Mouse (Mus musculus): Measurements from ENCODE around the gene Sgpp1. TPM values are rescaled to one million over a fixed set of nuclear protein-coding genes. Genes with fewer than 3 reads are reported as not detected.

Gene Sgpp1
- 8.0 and 8.6 TPM in 2 replicates for polyA plus RNA-seq (2015; fragmentation: Nextera tagmentation; extraction: Ambion mirVana)

- Histone ChIP-seq H3K4me1 (replicated peaks) (peaks cover 24% of the 10 kb centered on the region), H3K27ac (replicated peaks) (peak within 1 kb of the TSS; percentile 86), H3K9ac (peak within 1 kb of the TSS; percentile 92), H3K36me3 (no peaks in the 10 kb centered on the region), H3K9me3 (no peaks in the 10 kb centered on the region), H3K4me2 (peak within 1 kb of the TSS; percentile 97), H3K27me3 (peaks cover 55% of the 10 kb centered on the region), H3K4me3 (peak within 1 kb of the TSS; percentile 82)
- WGBS, result under 1% methylated on average over 83 of the region's 105 CpGs
- ATAC-seq (ENCODE audit: low read depth), result peak; percentile 97
These were observed at the start of gene Sgpp1 for GRCm38 (mm10) chr12:75735246-75736200. Sgpp1 (minus strand) TSS chr12:75735729.

- Histone ChIP-seq H3K27me3 (no peaks in the 10 kb centered on the region), H3K9me3 (no peaks in the 10 kb centered on the region), H3K27ac (replicated peaks) (no peak overlapping the region), H3K4me3 (no peak overlapping the region), H3K4me2 (no peak overlapping the region), H3K9ac (no peak overlapping the region), H3K36me3 (no peaks in the 10 kb centered on the region), H3K4me1 (replicated peaks) (no peaks in the 10 kb centered on the region)
- no peak for ATAC-seq (ENCODE audit: low read depth)
- WGBS, result 85% methylated on average over 2 of the region's 2 CpGs
These were observed 48.8 kb upstream of the Sgpp1 start for GRCm38 (mm10) chr12:75784271-75784751.

GRCm38 (mm10) chr12:75781995-75782394 is 46.5 kb upstream of the Sgpp1 start:
- Histone ChIP-seq H3K9ac (no peak overlapping the region), H3K4me3 (no peak overlapping the region), H3K9me3 (peaks cover 4% of the 10 kb centered on the region; the same call in 1 of the 2 replicates), H3K4me1 (replicated peaks) (no peaks in the 10 kb centered on the region), H3K27me3 (no peaks in the 10 kb centered on the region), H3K27ac (replicated peaks) (no peak overlapping the region), H3K4me2 (no peak overlapping the region), H3K36me3 (no peaks in the 10 kb centered on the region)
- WGBS, result 88% methylated on average over 7 of the region's 7 CpGs
- ATAC-seq (ENCODE audit: low read depth), result no peak

GRCm38 (mm10) chr12:75781445-75781844 is 45.9 kb upstream of the Sgpp1 start:
- Histone ChIP-seq H3K27me3 (no peaks in the 10 kb centered on the region), H3K27ac (replicated peaks) (no peak overlapping the region), H3K4me1 (replicated peaks) (no peaks in the 10 kb centered on the region), H3K9me3 (peaks cover 4% of the 10 kb centered on the region; the same call in 1 of the 2 replicates), H3K36me3 (no peaks in the 10 kb centered on the region), H3K4me3 (no peak overlapping the region), H3K4me2 (no peak overlapping the region), H3K9ac (no peak overlapping the region)
- no peak for ATAC-seq (ENCODE audit: low read depth)

GRCm38 (mm10) chr12:75772424-75773034 is 37.0 kb upstream of the Sgpp1 start:
- no peak for ATAC-seq (ENCODE audit: low read depth)
- Histone ChIP-seq H3K27me3 (no peaks in the 10 kb centered on the region), H3K27ac (replicated peaks) (no peak overlapping the region), H3K9ac (no peak overlapping the region), H3K9me3 (0 out of 2 replicates have a peak, but pooled peaks cover 4% of the 10 kb centered on the region), H3K36me3 (no peaks in the 10 kb centered on the region), H3K4me3 (no peak overlapping the region), H3K4me1 (replicated peaks) (no peaks in the 10 kb centered on the region), H3K4me2 (no peak overlapping the region)
- WGBS, result 26% methylated on average over 3 of the region's 3 CpGs

GRCm38 (mm10) chr12:75771410-75771809 is 35.9 kb upstream of the Sgpp1 start:
- Histone ChIP-seq H3K27me3 (no peaks in the 10 kb centered on the region), H3K4me1 (replicated peaks) (no peaks in the 10 kb centered on the region), H3K36me3 (no peaks in the 10 kb centered on the region), H3K4me2 (no peak overlapping the region), H3K9me3 (no peaks in the 10 kb centered on the region), H3K9ac (no peak overlapping the region), H3K27ac (replicated peaks) (no peak overlapping the region), H3K4me3 (no peak overlapping the region)
- no peak for ATAC-seq (ENCODE audit: low read depth)
- 69% methylated on average over 3 of the region's 3 CpGs for WGBS

GRCm38 (mm10) chr12:75766885-75767317 is 31.4 kb upstream of the Sgpp1 start:
- Histone ChIP-seq H3K27me3 (no peaks in the 10 kb centered on the region), H3K4me3 (no peak overlapping the region), H3K27ac (replicated peaks) (0 out of 2 replicates have a peak overlapping the region, but pooled peaks have one; percentile 24), H3K4me1 (replicated peaks) (no peaks in the 10 kb centered on the region), H3K4me2 (no peak overlapping the region), H3K36me3 (no peaks in the 10 kb centered on the region), H3K9me3 (no peaks in the 10 kb centered on the region), H3K9ac (no peak overlapping the region)
- no peak for ATAC-seq (ENCODE audit: low read depth)
- WGBS, result 62% methylated on average over 8 of the region's 8 CpGs

GRCm38 (mm10) chr12:75766395-75766794 is 30.9 kb upstream of the Sgpp1 start:
- H3K4me3 ChIP-seq, result no peak overlapping the region
- H3K27ac ChIP-seq (replicated peaks), result 0 out of 2 replicates have a peak overlapping the region, but pooled peaks have one; percentile 24
- no peak overlapping the region for H3K9ac ChIP-seq
- no peaks in the 10 kb centered on the region for H3K36me3 ChIP-seq
- H3K27me3 ChIP-seq, result no peaks in the 10 kb centered on the region
- no peak overlapping the region for H3K4me2 ChIP-seq
- no peak for ATAC-seq (ENCODE audit: low read depth)
- no peaks in the 10 kb centered on the region for H3K9me3 ChIP-seq
- H3K4me1 ChIP-seq (replicated peaks), result no peaks in the 10 kb centered on the region
- WGBS, result 26% methylated on average over 5 of the region's 6 CpGs

GRCm38 (mm10) chr12:75765751-75766150 is 30.2 kb upstream of the Sgpp1 start:
- 86% methylated on average over 3 of the region's 3 CpGs for WGBS
- Histone ChIP-seq H3K4me1 (replicated peaks) (no peaks in the 10 kb centered on the region), H3K4me3 (no peak overlapping the region), H3K27me3 (no peaks in the 10 kb centered on the region), H3K27ac (replicated peaks) (no peak overlapping the region), H3K9me3 (no peaks in the 10 kb centered on the region), H3K9ac (no peak overlapping the region), H3K4me2 (no peak overlapping the region), H3K36me3 (no peaks in the 10 kb centered on the region)
- no peak for ATAC-seq (ENCODE audit: low read depth)

GRCm38 (mm10) chr12:75756387-75756786 is 20.9 kb upstream of the Sgpp1 start:
- H3K27ac ChIP-seq (replicated peaks), result no peak overlapping the region
- H3K4me1 ChIP-seq (replicated peaks), result 0 out of 2 replicates have a peak, but pooled peaks cover 8% of the 10 kb centered on the region
- H3K27me3 ChIP-seq, result no peaks in the 10 kb centered on the region
- 87% methylated on average over 2 of the region's 2 CpGs for WGBS
- no peak overlapping the region for H3K4me2 ChIP-seq
- H3K9ac ChIP-seq, result no peak overlapping the region
- H3K36me3 ChIP-seq, result no peaks in the 10 kb centered on the region
- H3K4me3 ChIP-seq, result no peak overlapping the region
- H3K9me3 ChIP-seq, result no peaks in the 10 kb centered on the region
- no peak for ATAC-seq (ENCODE audit: low read depth)

- no peak overlapping the region for H3K9ac ChIP-seq
- H3K9me3 ChIP-seq, result no peaks in the 10 kb centered on the region
- H3K4me1 ChIP-seq (replicated peaks), result no peaks in the 10 kb centered on the region
- no peak overlapping the region for H3K4me3 ChIP-seq
- no peak for ATAC-seq (ENCODE audit: low read depth)
- no peak overlapping the region for H3K27ac ChIP-seq (replicated peaks)
- no peak overlapping the region for H3K4me2 ChIP-seq
- H3K27me3 ChIP-seq, result no peaks in the 10 kb centered on the region
- WGBS, result 89% methylated on average over 8 of the region's 8 CpGs
- no peaks in the 10 kb centered on the region for H3K36me3 ChIP-seq
These were observed 18.2 kb upstream of the Sgpp1 start for GRCm38 (mm10) chr12:75753730-75754129.

GRCm38 (mm10) chr12:75752077-75752476 is 16.5 kb upstream of the Sgpp1 start:
- H3K4me2 ChIP-seq, result no peak overlapping the region
- H3K36me3 ChIP-seq, result no peaks in the 10 kb centered on the region
- no peak overlapping the region for H3K4me3 ChIP-seq
- no peak for ATAC-seq (ENCODE audit: low read depth)
- no peak overlapping the region for H3K27ac ChIP-seq (replicated peaks)
- 83% methylated on average over 3 of the region's 3 CpGs for WGBS
- no peaks in the 10 kb centered on the region for H3K9me3 ChIP-seq
- H3K9ac ChIP-seq, result no peak overlapping the region
- H3K27me3 ChIP-seq, result no peaks in the 10 kb centered on the region
- no peaks in the 10 kb centered on the region for H3K4me1 ChIP-seq (replicated peaks)

Measured in neural tube, embryonic 13.5 days (tissue).